Mouse (Mus musculus): Measurements from ENCODE around the gene Ifnar1. TPM values are rescaled to one million over a fixed set of nuclear protein-coding genes. Genes with fewer than 3 reads are reported as not detected.

The Ifnar1 gene
- polyA plus RNA-seq, 1 experiment from 2014 or later: 53.8 TPM

DNA sequence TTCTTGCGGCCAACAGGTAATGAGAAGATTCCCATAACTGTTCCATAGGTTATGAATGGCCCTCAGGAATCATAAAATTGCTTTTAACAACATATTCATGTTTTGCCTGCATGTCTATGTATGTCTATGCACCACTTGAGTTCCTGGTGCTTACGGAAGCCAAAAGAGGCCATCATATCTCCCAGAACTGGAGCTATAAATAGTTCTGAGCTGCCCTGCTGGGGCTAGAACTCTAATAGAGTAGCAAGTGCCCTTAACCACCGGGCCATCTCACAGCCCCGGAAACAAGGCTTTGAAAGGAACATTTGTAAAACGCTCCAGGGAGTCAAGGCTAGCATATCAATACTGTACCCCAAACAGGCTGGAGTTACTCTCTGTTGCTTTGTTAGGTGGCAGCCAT lies 63.5 kb downstream of the Ifnar1 start:
- no peak overlapping the region for H3K4me2 ChIP-seq
- no peaks in the 10 kb centered on the region for H3K27me3 ChIP-seq (ENCODE audit: control insufficient read depth, insufficient read depth, low read length)
- 56% methylated on average over 5 of the region's 5 CpGs for WGBS
- no peak for ATAC-seq (ENCODE audit: low FRiP score)
- H3K9me3 ChIP-seq (ENCODE audit: control insufficient read depth, low read length): no peaks in the 10 kb centered on the region
- H3K4me3 ChIP-seq (ENCODE audit: low read depth, low read length): no peak overlapping the region
- no peak for DNase-seq (ENCODE audit: low spot score, missing footprints)
- no peak overlapping the region for H3K9ac ChIP-seq (ENCODE audit: low read length)
- no peaks in the 10 kb centered on the region for H3K36me3 ChIP-seq (ENCODE audit: control insufficient read depth, insufficient read depth, low read length)
- H3K4me1 ChIP-seq (ENCODE audit: control insufficient read depth, insufficient read depth, low read length): peaks cover 2% of the 10 kb centered on the region; the same call in 1 of the 2 replicates
- no peak overlapping the region for H3K27ac ChIP-seq (ENCODE audit: low read depth, low read length)

DNA sequence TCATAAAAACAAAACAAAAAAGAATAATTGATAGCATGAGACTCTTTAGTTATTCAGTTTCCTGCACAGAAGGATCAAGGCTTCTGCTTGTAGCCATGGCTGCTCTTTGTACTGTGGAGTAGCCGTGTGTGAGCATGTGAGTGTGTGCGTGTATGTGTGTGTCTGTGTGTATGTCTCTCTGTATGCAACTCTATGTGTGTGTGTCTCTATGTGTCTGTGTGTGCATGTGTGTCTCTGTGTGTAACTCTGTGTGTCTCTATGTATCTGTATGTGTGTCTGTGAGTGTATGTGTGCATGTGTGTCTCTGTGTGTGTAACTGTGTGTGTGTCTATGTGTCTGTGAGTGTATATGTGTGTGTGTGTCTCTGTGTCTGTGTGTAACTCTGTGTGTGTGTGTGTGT lies 64.0 kb downstream of the Ifnar1 start:
- H3K27me3 ChIP-seq (ENCODE audit: control insufficient read depth, insufficient read depth, low read length): no peaks in the 10 kb centered on the region
- H3K4me1 ChIP-seq (ENCODE audit: control insufficient read depth, insufficient read depth, low read length): peaks cover 2% of the 10 kb centered on the region; the same call in 1 of the 2 replicates
- WGBS: 72% methylated on average over 2 of the region's 2 CpGs
- H3K9me3 ChIP-seq (ENCODE audit: control insufficient read depth, low read length): no peaks in the 10 kb centered on the region
- H3K27ac ChIP-seq (ENCODE audit: low read depth, low read length): no peak overlapping the region
- ATAC-seq (ENCODE audit: low FRiP score) (no peak), DNase-seq (ENCODE audit: low spot score, missing footprints) (peak; percentile 69)
- H3K36me3 ChIP-seq (ENCODE audit: control insufficient read depth, insufficient read depth, low read length): no peaks in the 10 kb centered on the region
- no peak overlapping the region for H3K4me3 ChIP-seq (ENCODE audit: low read depth, low read length)
- H3K9ac ChIP-seq (ENCODE audit: low read length): no peak overlapping the region
- no peak overlapping the region for H3K4me2 ChIP-seq

DNA sequence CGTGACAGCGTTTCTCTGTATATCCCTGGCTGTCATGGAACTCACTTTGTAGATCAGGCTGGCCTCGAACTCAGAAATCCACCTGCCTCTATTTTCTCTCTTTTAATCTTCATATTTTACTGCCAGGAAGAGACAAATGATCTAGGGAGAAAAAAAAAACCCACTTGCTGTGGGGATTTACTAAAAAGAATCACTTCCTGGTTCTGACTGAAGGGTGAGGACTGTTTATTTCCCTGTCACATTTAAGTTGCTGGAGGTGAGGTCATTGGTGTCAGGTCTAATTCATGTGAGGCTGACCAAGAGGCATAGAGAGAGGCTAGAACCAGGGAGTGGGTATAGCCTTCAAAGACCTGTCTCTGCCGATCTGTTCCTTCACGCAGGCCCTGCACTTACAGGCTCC lies 64.6 kb downstream of the Ifnar1 start:
- no peak for ATAC-seq (ENCODE audit: low FRiP score)
- peak; percentile 28 for DNase-seq (ENCODE audit: low spot score, missing footprints)
- no peaks in the 10 kb centered on the region for H3K27me3 ChIP-seq (ENCODE audit: control insufficient read depth, insufficient read depth, low read length)
- H3K4me2 ChIP-seq: no peak overlapping the region
- no peaks in the 10 kb centered on the region for H3K36me3 ChIP-seq (ENCODE audit: control insufficient read depth, insufficient read depth, low read length)
- no peak overlapping the region for H3K9ac ChIP-seq (ENCODE audit: low read length)
- H3K27ac ChIP-seq (ENCODE audit: low read depth, low read length): no peak overlapping the region
- WGBS: 68% methylated on average over 5 of the region's 5 CpGs
- no peak overlapping the region for H3K4me3 ChIP-seq (ENCODE audit: low read depth, low read length)
- H3K4me1 ChIP-seq (ENCODE audit: control insufficient read depth, insufficient read depth, low read length): peaks cover 2% of the 10 kb centered on the region; the same call in 1 of the 2 replicates
- H3K9me3 ChIP-seq (ENCODE audit: control insufficient read depth, low read length): no peaks in the 10 kb centered on the region

DNA sequence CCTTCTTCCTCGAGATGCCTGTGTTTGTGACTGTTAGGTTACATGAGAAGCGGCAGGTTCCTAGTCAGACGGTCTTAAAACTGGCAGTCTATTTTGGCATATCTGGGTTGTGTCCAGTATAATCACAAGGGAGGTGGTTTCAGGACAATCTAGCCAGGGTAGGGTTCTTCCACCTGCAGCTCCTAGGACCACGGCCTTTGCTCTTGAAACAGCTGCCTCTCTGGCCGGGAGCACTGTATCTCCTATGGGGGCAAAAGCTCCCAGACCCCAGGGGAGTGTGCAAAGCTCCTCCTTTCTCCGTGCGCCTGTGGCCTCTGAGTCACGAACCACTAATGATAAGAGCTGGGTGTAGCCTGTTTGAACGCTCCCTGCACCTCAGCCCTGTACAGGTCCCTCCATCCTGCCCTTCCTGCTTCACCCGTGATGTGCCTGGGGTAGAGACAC lies 66.1 kb downstream of the Ifnar1 start:
- WGBS: 75% methylated on average over 10 of the region's 10 CpGs
- H3K27ac ChIP-seq (ENCODE audit: low read depth, low read length): no peak overlapping the region
- no peak for ATAC-seq (ENCODE audit: low FRiP score)
- H3K27me3 ChIP-seq (ENCODE audit: control insufficient read depth, insufficient read depth, low read length): no peaks in the 10 kb centered on the region
- H3K4me3 ChIP-seq (ENCODE audit: low read depth, low read length): no peak overlapping the region
- no peaks in the 10 kb centered on the region; the same call in 1 of the 2 replicates for H3K36me3 ChIP-seq (ENCODE audit: control insufficient read depth, insufficient read depth, low read length)
- peaks cover 2% of the 10 kb centered on the region; the same call in 1 of the 2 replicates for H3K4me1 ChIP-seq (ENCODE audit: control insufficient read depth, insufficient read depth, low read length)
- DNase-seq (ENCODE audit: low spot score, missing footprints): no peak
- H3K4me2 ChIP-seq: no peak overlapping the region
- H3K9me3 ChIP-seq (ENCODE audit: control insufficient read depth, low read length): no peaks in the 10 kb centered on the region
- H3K9ac ChIP-seq (ENCODE audit: low read length): no peak overlapping the region

DNA sequence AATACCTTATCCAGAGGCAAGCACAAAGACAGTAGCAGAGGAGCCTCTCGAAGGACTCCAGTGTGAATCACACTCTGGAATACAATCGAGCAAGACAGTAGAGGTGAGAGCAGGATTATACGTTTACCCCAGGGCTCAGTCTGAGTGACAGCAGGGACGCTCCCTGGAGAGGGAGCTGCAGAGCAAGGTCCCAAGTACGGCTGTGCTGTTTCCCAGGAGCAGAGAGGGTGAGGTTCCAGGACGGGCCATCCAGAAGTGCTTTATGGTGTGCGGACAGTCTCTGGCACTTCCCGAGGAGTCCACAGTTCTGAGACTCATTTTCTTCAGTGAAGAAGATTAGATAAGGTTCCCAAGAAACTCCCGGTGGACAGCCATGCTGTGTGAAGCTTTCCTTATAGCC lies 67.0 kb downstream of the Ifnar1 start:
- no peaks in the 10 kb centered on the region for H3K9me3 ChIP-seq (ENCODE audit: control insufficient read depth, low read length)
- no peak overlapping the region for H3K27ac ChIP-seq (ENCODE audit: low read depth, low read length)
- no peak overlapping the region for H3K9ac ChIP-seq (ENCODE audit: low read length)
- no peaks in the 10 kb centered on the region for H3K27me3 ChIP-seq (ENCODE audit: control insufficient read depth, insufficient read depth, low read length)
- DNase-seq (ENCODE audit: low spot score, missing footprints): no peak
- no peak overlapping the region for H3K4me2 ChIP-seq
- 58% methylated on average over 9 of the region's 9 CpGs for WGBS
- H3K4me1 ChIP-seq (ENCODE audit: control insufficient read depth, insufficient read depth, low read length): 0 out of 2 replicates have a peak, but pooled peaks cover 2% of the 10 kb centered on the region
- no peak for ATAC-seq (ENCODE audit: low FRiP score)
- H3K4me3 ChIP-seq (ENCODE audit: low read depth, low read length): no peak overlapping the region
- H3K36me3 ChIP-seq (ENCODE audit: control insufficient read depth, insufficient read depth, low read length): no peaks in the 10 kb centered on the region; the same call in 1 of the 2 replicates

DNA sequence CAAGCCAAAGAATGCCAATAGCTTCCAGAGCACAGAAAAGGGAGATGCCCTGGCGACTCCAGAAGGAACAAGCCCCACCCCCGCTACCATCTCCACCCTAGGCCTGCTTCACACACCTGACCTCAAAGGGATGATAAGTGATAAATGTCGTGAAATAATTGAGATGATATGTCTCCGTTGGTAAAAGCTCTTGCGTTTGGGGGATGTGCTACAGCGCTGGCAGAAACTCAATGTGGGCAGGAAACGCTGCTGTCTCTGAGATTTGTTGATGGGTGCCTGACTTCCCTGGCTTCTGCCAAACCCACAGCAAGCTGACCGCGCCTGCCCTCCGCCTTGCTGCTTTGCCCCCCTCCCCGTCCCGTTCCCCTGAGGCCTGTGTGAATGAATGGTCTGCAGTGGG lies 68.6 kb downstream of the Ifnar1 start:
- no peak overlapping the region for H3K9ac ChIP-seq (ENCODE audit: low read length)
- no peaks in the 10 kb centered on the region for H3K27me3 ChIP-seq (ENCODE audit: control insufficient read depth, insufficient read depth, low read length)
- H3K36me3 ChIP-seq (ENCODE audit: control insufficient read depth, insufficient read depth, low read length): no peaks in the 10 kb centered on the region; the same call in 1 of the 2 replicates
- H3K9me3 ChIP-seq (ENCODE audit: control insufficient read depth, low read length): no peaks in the 10 kb centered on the region
- WGBS: 71% methylated on average over 12 of the region's 12 CpGs
- no peak for DNase-seq (ENCODE audit: low spot score, missing footprints)
- ATAC-seq (ENCODE audit: low FRiP score): no peak
- no peak overlapping the region for H3K27ac ChIP-seq (ENCODE audit: low read depth, low read length)
- H3K4me2 ChIP-seq: no peak overlapping the region
- no peak overlapping the region for H3K4me3 ChIP-seq (ENCODE audit: low read depth, low read length)
- H3K4me1 ChIP-seq (ENCODE audit: control insufficient read depth, insufficient read depth, low read length): 0 out of 2 replicates have a peak, but pooled peaks cover 2% of the 10 kb centered on the region

DNA sequence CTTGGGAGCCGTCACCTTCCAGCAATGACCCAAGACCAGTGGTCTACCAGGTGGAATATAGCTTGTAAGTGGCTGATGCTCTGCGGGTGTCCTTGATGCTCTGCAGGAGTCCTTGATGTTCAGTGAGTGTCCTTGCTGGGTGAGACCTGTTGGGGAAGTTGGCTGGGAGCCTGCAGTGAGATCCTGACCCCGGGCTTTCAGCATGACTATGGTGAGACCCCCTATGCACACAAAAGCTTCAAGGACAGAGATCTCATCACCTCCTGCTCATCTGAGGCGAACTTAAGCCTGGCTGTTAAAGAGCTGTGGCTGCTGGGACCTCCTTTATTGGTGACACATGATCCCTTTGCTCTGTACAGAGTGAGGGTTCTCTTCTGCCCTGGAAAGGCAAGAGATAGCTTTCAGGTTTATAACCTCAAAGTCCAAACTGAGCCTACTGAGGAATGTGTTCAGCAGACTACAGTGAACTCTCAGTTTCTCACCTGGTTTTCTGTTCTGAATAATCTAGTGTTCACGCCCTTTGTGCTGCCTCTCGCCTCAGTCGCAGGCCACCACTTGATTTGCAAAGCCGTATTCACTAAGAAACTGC lies 70.1 kb downstream of the Ifnar1 start:
- H3K9me3 ChIP-seq (ENCODE audit: control insufficient read depth, low read length): no peaks in the 10 kb centered on the region
- 87% methylated on average over 8 of the region's 8 CpGs for WGBS
- no peaks in the 10 kb centered on the region for H3K27me3 ChIP-seq (ENCODE audit: control insufficient read depth, insufficient read depth, low read length)
- ATAC-seq (ENCODE audit: low FRiP score) (no peak), DNase-seq (ENCODE audit: low spot score, missing footprints) (no peak)
- no peak overlapping the region for H3K4me2 ChIP-seq
- H3K9ac ChIP-seq (ENCODE audit: low read length): no peak overlapping the region
- no peak overlapping the region for H3K27ac ChIP-seq (ENCODE audit: low read depth, low read length)
- no peaks in the 10 kb centered on the region; the same call in 1 of the 2 replicates for H3K36me3 ChIP-seq (ENCODE audit: control insufficient read depth, insufficient read depth, low read length)
- H3K4me1 ChIP-seq (ENCODE audit: control insufficient read depth, insufficient read depth, low read length): 0 out of 2 replicates have a peak, but pooled peaks cover 2% of the 10 kb centered on the region
- no peak overlapping the region for H3K4me3 ChIP-seq (ENCODE audit: low read depth, low read length)

DNA sequence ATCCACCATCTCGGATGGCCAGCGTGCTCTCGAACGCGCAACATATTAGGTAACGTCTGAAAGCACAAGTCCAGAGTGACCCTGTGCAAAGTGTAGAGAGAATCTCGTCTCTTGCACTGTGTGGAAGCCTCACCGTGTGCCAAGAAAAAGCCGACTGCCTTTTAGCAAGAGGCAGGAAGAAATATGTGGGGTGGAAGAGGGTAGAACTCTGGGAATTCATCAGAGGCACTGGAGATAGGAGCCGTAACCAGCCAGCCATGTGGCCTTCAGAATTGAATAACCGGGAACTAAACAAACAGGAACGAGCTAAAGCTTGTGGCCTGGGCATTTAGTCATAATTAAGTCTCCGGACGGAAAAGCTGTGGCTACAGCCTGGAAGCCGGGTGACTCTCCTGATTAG lies 71.6 kb downstream of the Ifnar1 start:
- Histone ChIP-seq H3K4me3 (ENCODE audit: low read depth, low read length) (no peak overlapping the region), H3K4me2 (no peak overlapping the region), H3K9ac (ENCODE audit: low read length) (no peak overlapping the region), H3K27ac (ENCODE audit: low read depth, low read length) (no peak overlapping the region), H3K27me3 (ENCODE audit: control insufficient read depth, insufficient read depth, low read length) (no peaks in the 10 kb centered on the region), H3K9me3 (ENCODE audit: control insufficient read depth, low read length) (no peaks in the 10 kb centered on the region), H3K36me3 (ENCODE audit: control insufficient read depth, insufficient read depth, low read length) (no peaks in the 10 kb centered on the region; the same call in 1 of the 2 replicates), H3K4me1 (ENCODE audit: control insufficient read depth, insufficient read depth, low read length) (0 out of 2 replicates have a peak, but pooled peaks cover 2% of the 10 kb centered on the region)
- WGBS: 87% methylated on average over 15 of the region's 15 CpGs
- DNase-seq (ENCODE audit: low spot score, missing footprints) (no peak), ATAC-seq (ENCODE audit: low FRiP score) (no peak)

Measured in midbrain, embryonic 11.5 days (tissue).